Mouse (Mus musculus) midbrain, postnatal 0 days (tissue): ENCODE data around the gene Robo4. TPM values are rescaled to one million over a fixed set of nuclear protein-coding genes. Genes with fewer than 3 reads are reported as not detected.
A peak's percentile ranks its signal among the peaks of the same experiment; 100 is the strongest.

Experiments used
- ATAC-seq: fragments of 200-750 bp; cut with Nextera tagmentation; 2 replicates; pipeline ENCODE4 v1.8.0; 2017; ENCODE audit warnings: moderate number of reproducible peaks, mild to moderate bottlenecking, moderate TSS enrichment, moderate library complexity; ENCODE audit not compliant: low FRiP score
- DNase-seq: peaks from one replicate; pipeline ENCODE4 v3.0.0-alpha.2; 2015; ENCODE audit warnings: low spot score
- H3K27ac ChIP-seq: fragments of 300-500 bp; sonication (generic); 2 replicates; pipeline ENCODE4 v1.5.1; 2014; ENCODE audit warnings: low read depth, mild to moderate bottlenecking, low read length, mixed read lengths
- H3K27me3 ChIP-seq: fragments of 300-500 bp; sonication (generic); 2 replicates; pipeline ENCODE4 v1.6.1; 2014; ENCODE audit warnings: low read length, control low read depth, mixed read lengths; ENCODE audit not compliant: insufficient read depth
- H3K36me3 ChIP-seq: fragments of 300-500 bp; sonication (generic); 2 replicates; pipeline ENCODE4 v1.6.1; 2014; ENCODE audit warnings: low read length, control low read depth, mixed read lengths; ENCODE audit not compliant: insufficient read depth
- H3K4me1 ChIP-seq: fragments of 300-500 bp; sonication (generic); 2 replicates; pipeline ENCODE4 v1.6.1; 2014; ENCODE audit warnings: mild to moderate bottlenecking, control low read depth, antibody characterized with exemption, low read length, mixed read lengths; ENCODE audit not compliant: insufficient read depth
- H3K4me2 ChIP-seq: fragments of 300-500 bp; sonication (generic); 2 replicates; pipeline ENCODE4 v1.6.1; 2014; ENCODE audit warnings: low read depth, mild to moderate bottlenecking, low read length, mixed read lengths; ENCODE audit not compliant: poor library complexity, severe bottlenecking
- H3K4me3 ChIP-seq: fragments of 300-500 bp; sonication (generic); 2 replicates; pipeline ENCODE4 v1.5.1; 2014; ENCODE audit warnings: low read depth, mild to moderate bottlenecking, low read length, moderate library complexity
- H3K9ac ChIP-seq: fragments of 300-500 bp; sonication (generic); replicated peaks from 2 replicates; pipeline ENCODE4 v1.6.1; 2014; ENCODE audit warnings: mild to moderate bottlenecking, low read length, moderate library complexity, mixed read lengths; ENCODE audit not compliant: poor library complexity, severe bottlenecking
- H3K9me3 ChIP-seq: fragments of 300-500 bp; sonication (generic); 2 replicates; pipeline ENCODE4 v1.6.1; 2016; ENCODE audit warnings: low read length, control low read depth
- CTCF ChIP-seq: IDR thresholded peaks from 2 replicates; pipeline ENCODE4 v1.5.1; 2016; ENCODE audit warnings: antibody characterized with exemption, mild to moderate bottlenecking
- WGBS: fragments of 180-500 bp; shearing (Covaris S2); extraction: QIAGEN DNeasy Blood & Tissue Kit; methylation state at CpG from one replicate; pipeline ENCODE4 v1.1.7; 2014; 5-methylcytosine and 5-hydroxymethylcytosine counted together
- polyA plus RNA-seq: library from polyadenylated mRNA; unstranded; fragments of >200 nt; fragmentation: Nextera tagmentation; extraction: Ambion mirVana; gene quantifications from 2 replicates; pipeline ENCODE4 v1.2.1, GENCODE M21; 2015
- total RNA-seq: library from RNA; depleted of rRNA; stranded (reverse); fragments of >200 nt; gene quantifications from 2 replicates; pipeline ENCODE4 v1.2.3, GENCODE M21; 2014

Robo4 gene
- total and polyA plus RNA-seq, 2 experiments from 2014 or later, result 4.0 to 10.1 TPM

DNA sequence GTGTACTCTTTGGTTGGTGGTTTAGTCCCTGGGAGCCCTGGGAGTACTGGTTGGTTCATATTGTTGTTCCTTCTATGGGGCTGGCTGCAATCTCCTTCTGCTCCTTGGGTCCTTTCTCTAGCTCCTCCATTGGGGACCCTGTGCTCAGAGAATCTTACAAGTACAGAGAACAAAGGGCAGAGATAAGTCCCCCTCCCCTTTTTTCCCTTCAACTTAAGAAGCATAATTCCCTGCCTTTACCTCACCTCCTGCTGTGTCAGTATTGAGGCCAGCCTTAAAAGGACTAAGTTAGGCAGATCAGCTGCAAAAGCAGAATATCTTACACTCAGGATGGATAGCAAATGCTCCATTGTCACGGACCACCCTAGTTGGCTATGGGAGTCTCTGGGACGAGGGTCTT is 9.6 kb upstream of the Robo4 start:
- H3K4me1 ChIP-seq, result no peaks in the 10 kb centered on the region
- H3K36me3 ChIP-seq, result no peaks in the 10 kb centered on the region
- H3K9me3 ChIP-seq, result no peaks in the 10 kb centered on the region
- DNase-seq (no peak), ATAC-seq (no peak)
- H3K27ac ChIP-seq, result no peak overlapping the region
- WGBS, result 38% methylated on average over 2 of the region's 2 CpGs
- TF ChIP-seq CTCF, result no peak
- no peak overlapping the region for H3K4me2 ChIP-seq
- no peak overlapping the region for H3K9ac ChIP-seq
- no peaks in the 10 kb centered on the region for H3K27me3 ChIP-seq
- no peak overlapping the region for H3K4me3 ChIP-seq

- Histone ChIP-seq H3K27ac (no peak overlapping the region), H3K9me3 (no peaks in the 10 kb centered on the region), H3K4me2 (no peak overlapping the region), H3K4me1 (no peaks in the 10 kb centered on the region), H3K9ac (no peak overlapping the region), H3K27me3 (no peaks in the 10 kb centered on the region), H3K36me3 (no peaks in the 10 kb centered on the region), H3K4me3 (no peak overlapping the region)
- WGBS, result 81% methylated on average over 8 of the region's 8 CpGs
- ATAC-seq (no peak), DNase-seq (no peak)
- TF ChIP-seq CTCF, result no peak
These were observed 8.1 kb upstream of the Robo4 start for GRCm38 (mm10) chr9:37393482-37394131.

DNA sequence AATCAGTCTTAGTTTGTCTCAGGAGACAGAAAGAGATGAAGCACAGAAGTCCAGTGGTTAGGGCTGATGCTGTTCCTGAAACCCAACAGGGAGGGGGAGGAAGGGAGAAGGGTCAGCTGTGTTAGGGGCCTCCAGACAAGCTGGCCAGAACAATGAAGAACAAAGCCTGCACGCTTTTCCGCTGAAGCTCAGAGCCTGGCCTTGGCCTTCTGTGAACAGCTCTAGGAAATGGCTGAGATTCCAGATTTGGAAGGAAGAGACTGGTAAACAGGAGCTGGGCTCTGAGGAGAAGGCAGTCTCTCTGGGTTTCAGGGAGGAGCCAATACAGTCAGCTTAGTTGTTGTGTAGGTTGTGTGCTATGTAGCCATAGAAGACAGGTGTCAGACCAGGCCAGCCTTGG is 1.1 kb upstream of the Robo4 start:
- ATAC-seq (no peak), DNase-seq (no peak)
- Histone ChIP-seq H3K27ac (no peak overlapping the region), H3K27me3 (no peaks in the 10 kb centered on the region), H3K9me3 (no peaks in the 10 kb centered on the region), H3K36me3 (no peaks in the 10 kb centered on the region), H3K4me3 (no peak overlapping the region), H3K4me1 (no peaks in the 10 kb centered on the region), H3K4me2 (no peak overlapping the region), H3K9ac (no peak overlapping the region)
- WGBS, result 52% methylated on average over 2 of the region's 2 CpGs
- TF ChIP-seq CTCF, result no peak

DNA sequence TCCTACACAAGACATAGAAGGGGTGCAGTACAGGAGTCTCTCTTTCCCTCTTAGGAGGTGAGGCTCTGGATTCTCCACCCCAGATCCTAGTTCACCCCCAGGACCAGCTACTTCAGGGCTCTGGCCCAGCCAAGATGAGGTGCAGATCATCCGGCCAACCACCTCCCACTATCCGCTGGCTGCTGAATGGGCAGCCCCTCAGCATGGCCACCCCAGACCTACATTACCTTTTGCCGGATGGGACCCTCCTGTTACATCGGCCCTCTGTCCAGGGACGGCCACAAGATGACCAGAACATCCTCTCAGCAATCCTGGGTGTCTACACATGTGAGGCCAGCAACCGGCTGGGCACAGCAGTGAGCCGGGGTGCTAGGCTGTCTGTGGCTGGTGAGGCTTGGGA is 804 bp downstream of the Robo4 start:
- Histone ChIP-seq H3K4me1 (no peaks in the 10 kb centered on the region), H3K4me3 (peak overlapping the region; percentile 16), H3K27ac (no peak overlapping the region), H3K36me3 (no peaks in the 10 kb centered on the region), H3K27me3 (no peaks in the 10 kb centered on the region), H3K9me3 (no peaks in the 10 kb centered on the region), H3K4me2 (peak overlapping the region; percentile 12; the same call in 1 of the 2 replicates), H3K9ac (no peak overlapping the region)
- no peak for TF ChIP-seq CTCF
- DNase-seq (no peak), ATAC-seq (no peak)
- 89% methylated on average over 7 of the region's 7 CpGs for WGBS

- no peaks in the 10 kb centered on the region for H3K4me1 ChIP-seq
- no peaks in the 10 kb centered on the region for H3K9me3 ChIP-seq
- no peak overlapping the region for H3K9ac ChIP-seq
- H3K4me3 ChIP-seq, result peak overlapping the region; percentile 16; the same call in 1 of the 2 replicates
- WGBS, result 88% methylated on average over 7 of the region's 7 CpGs
- no peaks in the 10 kb centered on the region for H3K27me3 ChIP-seq
- H3K27ac ChIP-seq, result no peak overlapping the region
- H3K36me3 ChIP-seq, result no peaks in the 10 kb centered on the region
- DNase-seq (no peak), ATAC-seq (no peak)
- TF ChIP-seq CTCF, result no peak
- peak overlapping the region; percentile 12; the same call in 1 of the 2 replicates for H3K4me2 ChIP-seq
These were observed 1.3 kb downstream of the Robo4 start for GRCm38 (mm10) chr9:37403011-37403410.

DNA sequence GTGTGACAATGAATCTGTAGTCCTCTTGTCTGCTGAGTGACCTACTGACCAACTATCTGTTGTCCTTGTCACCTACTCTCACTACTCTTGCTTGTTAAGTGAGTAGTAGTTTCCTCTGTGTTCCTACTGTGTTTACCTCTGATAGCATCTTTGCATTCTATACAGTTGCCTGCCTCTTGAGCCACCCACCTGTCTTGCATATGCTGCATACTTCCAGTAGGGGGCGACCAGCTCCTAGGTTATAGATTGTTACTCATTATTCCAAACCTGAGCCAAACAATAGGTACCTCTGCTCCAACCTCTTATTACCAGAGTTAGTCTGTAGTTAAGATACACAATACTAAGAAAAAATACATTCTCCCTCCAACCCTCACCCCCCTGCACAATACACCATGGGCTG is 4.7 kb downstream of the Robo4 start:
- 0% methylated on average over 1 of the region's 1 CpGs for WGBS
- DNase-seq, result peak; percentile 49
- H3K27me3 ChIP-seq, result no peaks in the 10 kb centered on the region

More for the DNA sequence above, 4.7 kb downstream of the Robo4 start:
- H3K4me3 ChIP-seq, result no peak overlapping the region
- H3K27ac ChIP-seq, result no peak overlapping the region
- H3K9ac ChIP-seq, result no peak overlapping the region
- no peaks in the 10 kb centered on the region for H3K36me3 ChIP-seq
- H3K4me2 ChIP-seq, result no peak overlapping the region
- H3K9me3 ChIP-seq, result no peaks in the 10 kb centered on the region
- no peak; the same call in 1 of the 2 replicates for ATAC-seq
- no peaks in the 10 kb centered on the region for H3K4me1 ChIP-seq
- TF ChIP-seq CTCF, result peak; percentile 78
